Mouse (Mus musculus): Measurements from ENCODE around the gene Add3. TPM values are rescaled to one million over a fixed set of nuclear protein-coding genes. Genes with fewer than 3 reads are reported as not detected.
"Not testable (repeated sequence)": the region's sequence is repeated elsewhere in the genome, so short reads cannot be mapped to it uniquely, and the experiment has no call there.

Add3 gene
- polyA plus RNA-seq, 1 experiment from 2014 or later = 59.2 TPM

GRCm38 (mm10) chr19:53225249-53226070 lies 85.2 kb downstream of the Add3 start:
- 94% methylated on average over 2 of the region's 2 CpGs for WGBS
- not testable (repeated sequence) for H3K4me1 ChIP-seq (ENCODE audit: control insufficient read depth, insufficient read depth, low read length); H3K36me3 ChIP-seq (ENCODE audit: control insufficient read depth, insufficient read depth, low read length); ATAC-seq (ENCODE audit: insufficient read depth, low FRiP score, low TSS enrichment); H3K27ac ChIP-seq (ENCODE audit: low read depth, low read length); DNase-seq (ENCODE audit: low spot score); H3K4me3 ChIP-seq (ENCODE audit: low read depth, low read length); H3K4me2 ChIP-seq (ENCODE audit: low read depth); H3K9me3 ChIP-seq (ENCODE audit: control insufficient read depth, low read length); H3K9ac ChIP-seq (ENCODE audit: low read length); H3K27me3 ChIP-seq (ENCODE audit: control insufficient read depth, insufficient read depth, low read length)

GRCm38 (mm10) chr19:53226651-53227050 lies 86.4 kb downstream of the Add3 start:
- Histone ChIP-seq H3K9me3 (ENCODE audit: control insufficient read depth, low read length) (no peaks in the 10 kb centered on the region), H3K9ac (ENCODE audit: low read length) (no peak overlapping the region), H3K4me3 (ENCODE audit: low read depth, low read length) (no peak overlapping the region), H3K27me3 (ENCODE audit: control insufficient read depth, insufficient read depth, low read length) (no peaks in the 10 kb centered on the region), H3K4me2 (ENCODE audit: low read depth) (no peak overlapping the region), H3K36me3 (ENCODE audit: control insufficient read depth, insufficient read depth, low read length) (peaks cover 4% of the 10 kb centered on the region), H3K4me1 (ENCODE audit: control insufficient read depth, insufficient read depth, low read length) (no peaks in the 10 kb centered on the region), H3K27ac (ENCODE audit: low read depth, low read length) (no peak overlapping the region)
- DNase-seq (ENCODE audit: low spot score) (no peak), ATAC-seq (ENCODE audit: insufficient read depth, low FRiP score, low TSS enrichment) (no peak)
- WGBS = 85% methylated on average over 13 of the region's 13 CpGs

GRCm38 (mm10) chr19:53228064-53228794 lies 88.0 kb downstream of the Add3 start:
- DNase-seq (ENCODE audit: low spot score) = no peak
- no peak overlapping the region for H3K9ac ChIP-seq (ENCODE audit: low read length)
- no peak for ATAC-seq (ENCODE audit: insufficient read depth, low FRiP score, low TSS enrichment)
- WGBS = 95% methylated on average over 7 of the region's 7 CpGs
- H3K4me1 ChIP-seq (ENCODE audit: control insufficient read depth, insufficient read depth, low read length) = no peaks in the 10 kb centered on the region
- H3K36me3 ChIP-seq (ENCODE audit: control insufficient read depth, insufficient read depth, low read length) = peaks cover 4% of the 10 kb centered on the region
- no peak overlapping the region for H3K27ac ChIP-seq (ENCODE audit: low read depth, low read length)
- no peak overlapping the region for H3K4me3 ChIP-seq (ENCODE audit: low read depth, low read length)
- H3K27me3 ChIP-seq (ENCODE audit: control insufficient read depth, insufficient read depth, low read length) = no peaks in the 10 kb centered on the region
- no peaks in the 10 kb centered on the region for H3K9me3 ChIP-seq (ENCODE audit: control insufficient read depth, low read length)
- no peak overlapping the region for H3K4me2 ChIP-seq (ENCODE audit: low read depth)

- Histone ChIP-seq H3K4me3 (ENCODE audit: low read depth, low read length) (no peak overlapping the region), H3K27me3 (ENCODE audit: control insufficient read depth, insufficient read depth, low read length) (no peaks in the 10 kb centered on the region), H3K9ac (ENCODE audit: low read length) (no peak overlapping the region), H3K36me3 (ENCODE audit: control insufficient read depth, insufficient read depth, low read length) (peaks cover 4% of the 10 kb centered on the region), H3K4me1 (ENCODE audit: control insufficient read depth, insufficient read depth, low read length) (no peaks in the 10 kb centered on the region), H3K9me3 (ENCODE audit: control insufficient read depth, low read length) (no peaks in the 10 kb centered on the region), H3K4me2 (ENCODE audit: low read depth) (no peak overlapping the region), H3K27ac (ENCODE audit: low read depth, low read length) (no peak overlapping the region)
- no peak for ATAC-seq (ENCODE audit: insufficient read depth, low FRiP score, low TSS enrichment)
- DNase-seq (ENCODE audit: low spot score) = no peak
- WGBS = 82% methylated on average over 11 of the region's 11 CpGs
These were observed 90.9 kb downstream of the Add3 start for GRCm38 (mm10) chr19:53230942-53231815.

GRCm38 (mm10) chr19:53233586-53233985 lies 93.3 kb downstream of the Add3 start:
- H3K27ac ChIP-seq (ENCODE audit: low read depth, low read length) = no peak overlapping the region
- no peak overlapping the region for H3K9ac ChIP-seq (ENCODE audit: low read length)
- no peaks in the 10 kb centered on the region for H3K4me1 ChIP-seq (ENCODE audit: control insufficient read depth, insufficient read depth, low read length)
- ATAC-seq (ENCODE audit: insufficient read depth, low FRiP score, low TSS enrichment) (no peak), DNase-seq (ENCODE audit: low spot score) (no peak)
- H3K4me2 ChIP-seq (ENCODE audit: low read depth) = no peak overlapping the region
- H3K4me3 ChIP-seq (ENCODE audit: low read depth, low read length) = no peak overlapping the region
- no peaks in the 10 kb centered on the region for H3K27me3 ChIP-seq (ENCODE audit: control insufficient read depth, insufficient read depth, low read length)
- 92% methylated on average over 7 of the region's 7 CpGs for WGBS
- no peaks in the 10 kb centered on the region for H3K9me3 ChIP-seq (ENCODE audit: control insufficient read depth, low read length)
- no peaks in the 10 kb centered on the region for H3K36me3 ChIP-seq (ENCODE audit: control insufficient read depth, insufficient read depth, low read length)

GRCm38 (mm10) chr19:53241806-53242205 lies 101.6 kb downstream of the Add3 start:
- no peaks in the 10 kb centered on the region for H3K27me3 ChIP-seq (ENCODE audit: control insufficient read depth, insufficient read depth, low read length)
- no peak overlapping the region for H3K9ac ChIP-seq (ENCODE audit: low read length)
- no peak overlapping the region for H3K27ac ChIP-seq (ENCODE audit: low read depth, low read length)
- no peaks in the 10 kb centered on the region for H3K36me3 ChIP-seq (ENCODE audit: control insufficient read depth, insufficient read depth, low read length)
- no peaks in the 10 kb centered on the region for H3K9me3 ChIP-seq (ENCODE audit: control insufficient read depth, low read length)
- no peaks in the 10 kb centered on the region for H3K4me1 ChIP-seq (ENCODE audit: control insufficient read depth, insufficient read depth, low read length)
- ATAC-seq (ENCODE audit: insufficient read depth, low FRiP score, low TSS enrichment) (no peak), DNase-seq (ENCODE audit: low spot score) (no peak)
- 83% methylated on average over 6 of the region's 6 CpGs for WGBS
- H3K4me2 ChIP-seq (ENCODE audit: low read depth) = no peak overlapping the region
- no peak overlapping the region for H3K4me3 ChIP-seq (ENCODE audit: low read depth, low read length)

GRCm38 (mm10) chr19:53243956-53244355 lies 103.7 kb downstream of the Add3 start:
- H3K4me3 ChIP-seq (ENCODE audit: low read depth, low read length) = no peak overlapping the region

GRCm38 (mm10) chr19:53247558-53247957 lies 107.3 kb downstream of the Add3 start:
- no peak overlapping the region for H3K4me2 ChIP-seq (ENCODE audit: low read depth)
- DNase-seq (ENCODE audit: low spot score) (no peak), ATAC-seq (ENCODE audit: insufficient read depth, low FRiP score, low TSS enrichment) (no peak)
- H3K27me3 ChIP-seq (ENCODE audit: control insufficient read depth, insufficient read depth, low read length) = no peaks in the 10 kb centered on the region
- no peak overlapping the region for H3K27ac ChIP-seq (ENCODE audit: low read depth, low read length)
- WGBS = 59% methylated on average over 2 of the region's 2 CpGs
- H3K4me1 ChIP-seq (ENCODE audit: control insufficient read depth, insufficient read depth, low read length) = 0 out of 2 replicates have a peak, but pooled peaks cover 2% of the 10 kb centered on the region
- no peaks in the 10 kb centered on the region for H3K36me3 ChIP-seq (ENCODE audit: control insufficient read depth, insufficient read depth, low read length)
- no peak overlapping the region for H3K9ac ChIP-seq (ENCODE audit: low read length)
- H3K9me3 ChIP-seq (ENCODE audit: control insufficient read depth, low read length) = no peaks in the 10 kb centered on the region
- H3K4me3 ChIP-seq (ENCODE audit: low read depth, low read length) = no peak overlapping the region

More at GRCm38 (mm10) chr19:53243956-53244355, 103.7 kb downstream of the Add3 start:
- Histone ChIP-seq H3K4me2 (ENCODE audit: low read depth) (no peak overlapping the region), H3K36me3 (ENCODE audit: control insufficient read depth, insufficient read depth, low read length) (no peaks in the 10 kb centered on the region), H3K27ac (ENCODE audit: low read depth, low read length) (no peak overlapping the region), H3K27me3 (ENCODE audit: control insufficient read depth, insufficient read depth, low read length) (no peaks in the 10 kb centered on the region), H3K9ac (ENCODE audit: low read length) (no peak overlapping the region), H3K4me1 (ENCODE audit: control insufficient read depth, insufficient read depth, low read length) (0 out of 2 replicates have a peak, but pooled peaks cover 2% of the 10 kb centered on the region), H3K9me3 (ENCODE audit: control insufficient read depth, low read length) (no peaks in the 10 kb centered on the region)
- no peak for ATAC-seq (ENCODE audit: insufficient read depth, low FRiP score, low TSS enrichment)
- WGBS = 80% methylated on average over 10 of the region's 10 CpGs
- DNase-seq (ENCODE audit: low spot score) = no peak
